Mouse (Mus musculus): Measurements from ENCODE around the gene Slc47a2. TPM values are rescaled to one million over a fixed set of nuclear protein-coding genes. Genes with fewer than 3 reads are reported as not detected.

Slc47a2 gene
- total RNA-seq (2021): not detected

GRCm38 (mm10) chr11:61342505-61343420, at the start of gene Slc47a2:
Slc47a2 (minus strand) TSS chr11:61342860.
- DNase-seq (ENCODE audit: low spot score): no peak
- intact Hi-C loops (cut with DNase I): loop anchor here (10.0 kb wide), 1 partner anchor 162 kb away; the partner anchor contains the start of gene B9d1

DNA sequence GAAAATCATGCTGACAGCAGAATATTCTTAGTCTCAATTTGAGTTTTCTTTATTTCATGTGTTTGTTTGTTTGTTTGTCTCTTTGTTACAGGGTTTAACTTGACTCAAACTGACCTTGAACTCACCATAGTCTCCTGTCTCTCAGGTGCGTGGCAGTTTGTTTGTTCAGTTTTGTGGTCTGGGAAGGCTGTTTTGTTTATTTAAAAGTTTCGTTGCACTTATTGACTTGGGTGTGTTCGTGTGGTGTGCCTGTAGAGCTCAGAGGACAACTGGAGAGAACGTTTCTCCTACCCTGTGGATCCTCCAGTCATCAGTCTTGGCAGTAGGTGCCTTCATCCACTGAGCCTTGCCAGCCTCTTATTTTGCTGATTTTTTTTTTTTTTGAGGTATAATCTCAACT, 46.3 kb upstream of the Slc47a2 start:
- DNase-seq (ENCODE audit: low spot score): no peak
- intact Hi-C loops (cut with DNase I): loop anchor here (1.0 to 2.0 kb wide), 3 partner anchors 40 to 196 kb away; no protein-coding TSS in a partner anchor

- no peak for DNase-seq (ENCODE audit: low spot score)
- intact Hi-C loops (cut with DNase I): loop anchor here (1.0 to 2.0 kb wide), 3 partner anchors 39 to 195 kb away; no protein-coding TSS in a partner anchor
Measured at GRCm38 (mm10) chr11:61388012-61388411, 45.4 kb upstream of the Slc47a2 start.

- no peak for DNase-seq (ENCODE audit: low spot score)
- intact Hi-C loops (cut with DNase I): no loop called here
Measured at GRCm38 (mm10) chr11:61387233-61387632, 44.6 kb upstream of the Slc47a2 start.

GRCm38 (mm10) chr11:61385725-61386124, 43.1 kb upstream of the Slc47a2 start:
- DNase-seq (ENCODE audit: low spot score): no peak
- intact Hi-C loops (cut with DNase I): no loop called here

DNA sequence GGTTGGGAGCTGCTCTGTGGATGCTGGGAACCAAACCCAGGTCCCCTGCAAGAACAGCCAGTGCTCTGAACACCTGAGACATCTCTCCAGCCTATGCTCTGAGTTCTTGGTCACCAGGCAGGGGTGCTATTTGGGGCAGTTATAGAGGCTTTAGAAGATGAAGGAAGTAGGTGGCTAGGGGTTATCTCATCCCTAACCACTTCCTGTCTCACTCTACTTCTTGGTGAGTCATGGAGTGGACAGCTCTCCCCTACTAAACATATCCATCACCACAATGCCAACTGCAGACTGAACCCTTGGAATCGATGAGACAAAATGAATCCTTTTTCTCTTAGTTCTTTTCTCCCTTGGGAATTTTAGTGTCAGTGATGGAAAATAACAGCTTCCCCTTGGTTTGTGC, 38.6 kb upstream of the Slc47a2 start:
- intact Hi-C loops (cut with DNase I): no loop called here
- no peak for DNase-seq (ENCODE audit: low spot score)

DNA sequence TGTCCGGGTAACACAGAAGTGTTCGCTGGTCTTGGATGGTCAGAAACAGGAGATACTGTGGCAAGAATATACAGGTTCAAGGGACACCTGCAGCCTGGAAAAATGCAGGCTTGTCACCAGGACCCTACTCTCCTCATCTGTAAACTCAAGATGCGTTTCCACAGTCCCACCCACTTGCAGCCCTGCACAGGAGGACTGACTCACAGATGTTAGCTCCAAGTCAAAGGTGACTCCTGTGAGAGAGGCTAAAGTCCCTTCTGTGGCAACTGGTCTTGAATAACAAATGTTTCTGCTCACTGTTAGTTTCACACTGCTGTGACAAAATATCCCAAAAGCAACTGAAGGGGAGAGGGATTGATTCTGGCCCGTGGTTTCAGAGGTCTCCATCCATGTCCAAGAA, 36.0 kb upstream of the Slc47a2 start:
- intact Hi-C loops (cut with DNase I): no loop called here
- DNase-seq (ENCODE audit: low spot score): no peak

DNA sequence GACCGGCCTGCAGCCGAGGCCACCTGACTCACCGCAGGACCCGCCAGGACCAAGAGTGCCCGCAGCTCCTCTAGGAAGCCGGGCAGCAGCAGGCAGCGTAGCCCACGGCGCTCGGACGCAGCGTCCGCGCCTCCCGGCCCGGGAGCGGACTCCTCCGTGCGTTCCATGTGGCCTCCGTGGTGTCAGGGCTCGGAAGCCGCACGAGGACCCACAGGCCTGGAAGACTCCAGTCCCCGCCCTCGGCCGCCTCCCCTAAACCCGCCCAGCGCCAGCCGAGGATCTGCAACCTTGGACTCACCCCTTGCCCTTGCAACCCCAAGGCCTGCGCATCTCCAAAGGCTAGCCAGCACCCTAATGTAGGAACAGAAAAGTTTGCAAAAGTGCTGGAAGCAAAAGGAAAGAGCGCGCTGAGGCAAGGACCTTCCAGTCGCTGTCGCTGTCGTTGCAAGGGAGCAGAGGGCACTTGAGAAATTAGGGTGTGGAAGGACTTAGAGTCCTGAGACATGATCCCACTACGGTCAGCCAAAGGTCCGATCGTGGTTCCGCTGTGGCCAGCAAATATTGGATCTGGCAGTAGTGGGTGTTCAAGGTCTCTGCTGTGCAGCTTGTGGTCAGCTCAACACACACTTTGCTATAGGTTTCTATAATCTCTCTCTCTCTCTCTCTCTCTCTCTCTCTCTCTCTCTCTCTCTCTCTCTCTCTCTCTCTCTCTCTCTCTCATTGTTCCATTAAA, 35.4 kb upstream of the Slc47a2 start, which contains the start of gene Slc47a1:
Slc47a1 (minus strand) TSS at position 465 of the 733 bp plus-strand sequence.
- no peak for DNase-seq (ENCODE audit: low spot score)
- intact Hi-C loops (cut with DNase I): no loop called here

DNA sequence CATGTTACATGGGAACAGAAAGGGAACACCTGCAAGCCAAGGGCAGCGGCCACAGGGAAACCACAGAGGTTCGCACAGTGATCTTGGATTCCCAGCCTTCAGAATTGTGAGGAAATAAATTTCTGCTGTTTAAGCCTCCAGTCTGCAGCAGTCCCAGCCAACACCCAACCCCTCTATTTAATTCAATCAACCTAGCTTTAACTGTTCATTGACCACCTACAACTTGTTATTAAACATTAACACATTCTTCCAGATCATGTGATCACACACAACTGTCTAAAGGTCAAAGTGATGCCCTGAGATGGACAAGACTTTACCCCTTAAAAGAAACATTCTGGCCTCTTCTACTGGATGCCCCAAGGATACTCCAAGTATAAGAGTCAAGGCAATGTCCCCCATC, 26.0 kb upstream of the Slc47a2 start:
- DNase-seq (ENCODE audit: low spot score): no peak

DNA sequence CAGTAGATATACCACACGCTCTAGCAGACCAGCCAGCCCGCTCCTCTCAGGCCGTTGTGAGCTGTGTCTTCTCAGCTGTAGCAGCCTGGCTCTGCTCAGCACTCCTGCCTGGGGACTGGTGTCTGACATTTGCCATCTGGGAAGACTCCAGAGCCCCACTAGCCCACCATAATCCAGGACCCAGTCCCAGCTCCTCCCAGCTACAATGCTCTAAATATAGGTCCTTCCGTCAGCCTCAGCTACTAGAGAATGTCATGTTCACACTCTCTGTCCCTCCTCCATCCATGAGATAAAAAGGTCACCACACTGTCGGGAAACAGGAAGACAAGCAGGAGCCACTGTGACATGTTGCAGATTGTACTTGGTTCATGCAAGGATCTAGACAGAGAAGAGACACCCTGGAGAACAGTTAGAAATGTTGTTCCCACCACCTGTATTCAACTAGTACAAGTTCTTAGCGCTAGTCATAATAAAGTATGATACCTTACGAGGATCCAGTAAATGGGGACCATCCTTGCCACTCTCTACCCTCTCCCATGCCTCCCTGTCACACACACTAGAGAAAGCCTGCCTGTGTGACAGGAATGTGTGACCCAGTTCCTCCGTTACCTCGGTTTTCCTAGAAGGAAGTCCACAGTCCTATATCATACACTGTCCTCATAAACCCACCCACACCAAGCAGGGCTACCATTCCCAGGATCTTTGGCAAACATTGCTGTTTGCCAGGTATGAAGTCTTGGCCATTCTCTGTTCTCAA, 24.0 kb upstream of the Slc47a2 start:
- intact Hi-C loops (cut with DNase I): no loop called here
- no peak for DNase-seq (ENCODE audit: low spot score)

More for the DNA sequence above, 26.0 kb upstream of the Slc47a2 start:
- intact Hi-C loops (cut with DNase I): no loop called here

DNA sequence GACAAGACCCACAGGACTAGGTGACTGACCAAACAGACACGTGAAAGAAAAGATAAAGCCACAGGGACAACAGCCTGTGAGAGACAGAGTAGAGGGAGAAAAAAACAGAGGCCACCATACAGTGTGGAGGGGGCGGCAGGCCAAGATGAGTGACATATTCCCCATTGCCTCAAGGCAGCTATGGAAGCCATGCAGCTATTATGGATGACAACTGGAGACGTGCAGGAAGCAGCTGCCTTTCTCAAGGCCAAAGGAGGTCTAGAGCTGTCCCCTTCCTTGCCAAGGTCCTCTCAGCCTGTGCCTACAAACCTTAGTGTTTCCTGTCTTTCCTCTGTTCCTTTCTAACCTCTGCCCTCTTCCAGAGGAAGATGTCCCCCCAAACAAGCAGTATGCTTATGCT, 23.3 kb upstream of the Slc47a2 start:
- intact Hi-C loops (cut with DNase I): no loop called here
- DNase-seq (ENCODE audit: low spot score): no peak

DNA sequence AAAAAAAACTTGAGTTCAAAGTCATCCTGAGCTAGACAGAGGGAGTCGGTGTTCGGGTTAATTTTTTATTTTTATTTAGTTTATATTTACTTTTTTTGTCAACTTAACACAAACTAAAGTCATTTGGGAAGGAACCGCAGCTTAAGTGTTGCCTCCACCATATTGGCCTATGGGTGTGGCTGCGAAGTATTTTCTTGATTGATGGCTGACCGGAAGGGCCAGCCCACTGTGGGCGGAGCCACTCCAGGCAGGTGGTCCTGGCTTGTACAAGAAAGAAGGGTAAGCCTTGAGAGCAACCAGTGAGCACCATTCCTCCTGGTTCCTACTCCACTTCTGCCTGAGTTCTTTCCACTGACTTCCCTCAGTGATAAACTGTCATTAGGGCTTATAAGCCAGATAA, 21.4 kb upstream of the Slc47a2 start:
- DNase-seq (ENCODE audit: low spot score): no peak
- intact Hi-C loops (cut with DNase I): no loop called here

GRCm38 (mm10) chr11:61361515-61362190, 19.0 kb upstream of the Slc47a2 start:
- intact Hi-C loops (cut with DNase I): no loop called here
- no peak for DNase-seq (ENCODE audit: low spot score)

- intact Hi-C loops (cut with DNase I): no loop called here
- DNase-seq (ENCODE audit: low spot score): no peak
Measured at GRCm38 (mm10) chr11:61356600-61356999, 13.9 kb upstream of the Slc47a2 start.

DNA sequence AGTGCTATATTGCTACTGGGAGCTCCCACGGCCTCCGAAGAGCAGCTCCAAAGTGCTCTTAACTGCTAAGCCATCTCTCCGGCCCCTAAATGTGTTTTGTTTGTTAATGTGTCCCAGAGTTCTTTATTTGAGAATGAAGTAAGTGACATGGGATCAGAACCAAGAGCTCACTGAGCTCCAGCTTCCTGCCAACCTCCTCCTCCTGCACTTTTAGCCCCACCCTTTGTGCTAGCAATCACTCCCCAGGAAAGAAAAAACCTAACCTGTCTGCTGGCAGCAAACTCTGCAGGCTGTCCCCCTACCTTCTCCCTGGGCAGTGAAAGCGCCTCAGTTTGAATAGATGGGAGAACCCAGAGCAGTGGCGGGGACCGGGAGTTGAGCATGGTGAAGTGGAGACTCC, 13.5 kb upstream of the Slc47a2 start:
- no peak for DNase-seq (ENCODE audit: low spot score)
- intact Hi-C loops (cut with DNase I): no loop called here

- DNase-seq (ENCODE audit: low spot score): no peak
- intact Hi-C loops (cut with DNase I): no loop called here
Measured at GRCm38 (mm10) chr11:61355351-61355750, 12.7 kb upstream of the Slc47a2 start.

GRCm38 (mm10) chr11:61354346-61354745, 11.7 kb upstream of the Slc47a2 start:
- intact Hi-C loops (cut with DNase I): no loop called here
- no peak for DNase-seq (ENCODE audit: low spot score)

- intact Hi-C loops (cut with DNase I): no loop called here
Measured at GRCm38 (mm10) chr11:61353038-61353437, 10.4 kb upstream of the Slc47a2 start.

DNA sequence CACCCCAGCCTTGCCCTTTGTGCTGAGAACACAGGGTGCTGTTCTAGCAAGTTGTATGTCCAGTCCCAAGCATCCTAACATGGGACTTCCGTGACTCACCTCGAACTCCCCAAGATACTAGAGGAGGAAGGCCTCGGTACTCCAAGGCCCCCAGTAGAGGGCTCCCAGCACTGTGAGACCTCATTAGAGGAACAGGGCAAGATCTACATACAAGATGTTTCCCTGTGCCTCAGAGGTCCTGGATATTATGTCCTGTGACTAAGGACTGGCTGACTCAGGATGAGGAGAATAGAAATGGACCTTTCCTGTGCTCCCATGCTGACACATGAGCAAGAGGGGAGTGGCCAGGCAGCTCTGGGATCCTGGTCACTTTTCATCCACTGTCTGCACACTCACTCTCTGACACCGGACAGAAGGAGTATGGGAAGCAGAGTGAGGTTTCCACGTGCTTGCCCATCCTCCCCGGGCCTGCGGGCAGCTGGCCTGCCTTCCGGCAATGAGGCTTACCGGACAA, 9.5 kb upstream of the Slc47a2 start:
- intact Hi-C loops (cut with DNase I): no loop called here
- DNase-seq (ENCODE audit: low spot score): no peak

More at GRCm38 (mm10) chr11:61353038-61353437, 10.4 kb upstream of the Slc47a2 start:
- DNase-seq (ENCODE audit: low spot score): no peak
